Mouse (Mus musculus) heart, embryonic 15.5 days (tissue): ENCODE measurements around the gene Gm6121. TPM values are rescaled to one million over a fixed set of nuclear protein-coding genes. Genes with fewer than 3 reads are reported as not detected.
"Not testable (repeated sequence)": the region's sequence is repeated elsewhere in the genome, so short reads cannot be mapped to it uniquely, and the experiment has no call there.

Source experiments
- ATAC-seq: fragments of 200-750 bp; cut with Nextera tagmentation; replicated peaks from 2 replicates; pipeline ENCODE4 v1.8.0; 2017; ENCODE audit warnings: low read depth, moderate TSS enrichment; ENCODE audit not compliant: insufficient number of reproducible peaks, insufficient read depth, low FRiP score
- H3K27ac ChIP-seq: fragments of 300-500 bp; sonication (generic); 2 replicates; pipeline ENCODE4 v1.5.1; 2015; ENCODE audit warnings: mild to moderate bottlenecking, inconsistent platforms
- H3K27me3 ChIP-seq: fragments of 300-500 bp; sonication (generic); 2 replicates; pipeline ENCODE4 v1.6.1; 2015; ENCODE audit warnings: inconsistent platforms
- H3K36me3 ChIP-seq: fragments of 300-500 bp; sonication (generic); 2 replicates; pipeline ENCODE4 v1.6.1; 2015; ENCODE audit warnings: mild to moderate bottlenecking, inconsistent platforms
- H3K4me1 ChIP-seq: fragments of 300-500 bp; sonication (generic); replicated peaks from 2 replicates; pipeline ENCODE4 v1.6.1; 2015; ENCODE audit warnings: inconsistent platforms
- H3K4me2 ChIP-seq: fragments of 300-500 bp; sonication (generic); 2 replicates; pipeline ENCODE4 v1.6.1; 2015; ENCODE audit warnings: inconsistent platforms, mild to moderate bottlenecking, moderate library complexity
- H3K4me3 ChIP-seq: fragments of 300-500 bp; sonication (generic); 2 replicates; pipeline ENCODE4 v1.5.1; 2015; ENCODE audit warnings: mild to moderate bottlenecking, inconsistent platforms
- H3K9ac ChIP-seq: fragments of 300-500 bp; sonication (generic); 2 replicates; pipeline ENCODE4 v1.6.1; 2015; ENCODE audit warnings: mild to moderate bottlenecking, inconsistent platforms
- H3K9me3 ChIP-seq: fragments of 300-500 bp; sonication (generic); replicated peaks from 2 replicates; pipeline ENCODE4 v1.6.1; 2016; ENCODE audit warnings: inconsistent platforms
- WGBS: fragments of 180-500 bp; shearing (Covaris S2); methylation state at CpG from one replicate; pipeline ENCODE4 v1.1.7; 2015; ENCODE audit warnings: mixed read lengths; 5-methylcytosine and 5-hydroxymethylcytosine counted together
- polyA plus RNA-seq: library from polyadenylated mRNA; unstranded; fragments of >200 nt; fragmentation: Nextera tagmentation; extraction: Ambion mirVana; gene quantifications from 2 replicates; pipeline ENCODE4 v1.2.1, GENCODE M21; 2015

Gm6121 gene
- not detected in 2 replicates for polyA plus RNA-seq

DNA sequence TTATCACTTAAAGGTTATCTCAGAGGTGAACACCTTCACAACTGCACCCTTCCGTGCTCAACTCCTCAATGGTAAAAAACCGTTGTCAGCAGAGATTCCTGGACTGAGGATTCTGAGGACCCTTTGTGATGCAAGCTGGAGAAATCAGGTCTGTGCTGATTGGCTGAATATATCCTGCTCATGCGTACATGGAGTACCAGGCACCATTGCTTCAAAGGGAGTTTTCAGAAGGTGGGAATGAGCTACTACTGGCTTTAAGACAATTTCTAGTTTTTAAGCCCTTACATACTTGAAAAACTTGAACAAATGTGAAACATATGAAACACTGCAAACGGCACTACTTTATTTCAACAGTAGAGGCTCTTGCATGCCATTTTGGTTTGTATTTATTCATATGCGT is at the start of gene Gm6121:
TSS of gene Gm6121 (minus strand) at position 101 of the 400 bp plus-strand sequence.
- not testable (repeated sequence) for H3K4me1 ChIP-seq, H3K4me3 ChIP-seq, H3K9me3 ChIP-seq, H3K27ac ChIP-seq, H3K4me2 ChIP-seq, H3K27me3 ChIP-seq, H3K9ac ChIP-seq, H3K36me3 ChIP-seq, ATAC-seq
- WGBS = no CpG with 5 or more reads among the region's 5 CpGs

Other genes starting within 250 kb of the Gm6121 start
- gene Gm14525, start 233.1 kb downstream of the Gm6121 start, polyA plus RNA-seq = not detected in 2 replicates